Mouse (Mus musculus) heart, adult 10 weeks (tissue): ENCODE data around the gene Sash1. TPM values are rescaled to one million over a fixed set of nuclear protein-coding genes. Genes with fewer than 3 reads are reported as not detected.

Source experiments
- polyA plus RNA-seq: library from polyadenylated mRNA; stranded (reverse); fragments of 350-450 nt; fragmentation: Illumina TruSeq; extraction: RNeasy Lipid Tissue Mini Kit (QIAGEN cat#74804); gene quantifications from one replicate; pipeline ENCODE4 v1.2.3, GENCODE M21; 2014; ENCODE audit warnings: low read depth, low replicate concordance

The Sash1 gene
- 19.7 TPM for polyA plus RNA-seq

GRCm38 (mm10) chr10:8885630-8886527 is at the start of gene Sash1:
Gene Sash1, minus strand, starts transcription at chr10:8886070.

